Mouse (Mus musculus) monocyte, adult 5-6 weeks (primary cell): ENCODE measurements at regions not wholly inside any gene's neighbourhood (a gene's known extent, or its start where the extent isn't known, plus 50 kb on each side); places are given as distances from the start of the nearest gene placed in this dataset.

Source experiments
- ATAC-seq: fragments of 153-309, 156-312 bp; replicated peaks from 2 replicates; pipeline ENCODE4 v1.8.0; 2017; ENCODE audit warnings: mild to moderate bottlenecking; ENCODE audit not compliant: low TSS enrichment, insufficient number of reproducible peaks, severe bottlenecking, poor library complexity, low FRiP score

DNA sequence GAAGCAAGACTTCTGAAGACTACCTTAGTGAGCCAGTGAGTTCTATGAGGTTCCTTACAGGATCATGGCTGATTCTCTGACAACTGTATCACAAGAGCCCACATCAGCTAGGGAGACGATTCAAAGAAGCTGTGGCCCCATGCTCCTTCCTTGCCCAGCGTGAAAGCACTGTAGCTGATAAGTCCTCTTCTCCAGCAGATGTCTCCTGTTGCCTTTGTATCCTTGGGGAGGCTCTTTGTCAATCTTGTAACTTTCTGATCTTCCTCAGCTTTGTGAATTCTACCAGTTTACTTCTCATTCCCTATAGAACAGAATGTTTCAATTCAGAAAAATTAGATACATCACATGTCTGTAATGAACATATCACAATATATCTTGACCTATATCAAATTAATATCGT lies 584.0 kb upstream of the Tbl1xr1 start:
- no peak for ATAC-seq

DNA sequence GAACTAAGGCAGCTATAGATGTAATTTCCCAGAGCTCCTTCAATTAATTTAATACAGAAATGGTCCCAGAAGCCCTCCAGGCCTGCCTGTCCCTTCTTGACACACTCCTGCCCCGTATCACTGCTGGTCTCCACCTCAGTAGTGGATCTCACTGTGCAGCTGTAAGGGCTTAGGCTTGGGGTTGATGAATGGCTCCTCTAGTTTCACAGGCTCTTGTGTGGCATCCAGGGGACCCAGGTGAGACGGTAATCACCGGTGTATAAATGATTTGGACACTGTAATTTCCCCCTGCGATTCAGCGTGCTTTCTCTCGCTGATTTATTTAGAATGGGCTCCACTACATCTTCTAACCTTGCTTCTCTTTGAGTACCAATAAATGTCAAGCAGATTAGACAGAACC lies 583.1 kb upstream of the Tbl1xr1 start:
- ATAC-seq: no peak

DNA sequence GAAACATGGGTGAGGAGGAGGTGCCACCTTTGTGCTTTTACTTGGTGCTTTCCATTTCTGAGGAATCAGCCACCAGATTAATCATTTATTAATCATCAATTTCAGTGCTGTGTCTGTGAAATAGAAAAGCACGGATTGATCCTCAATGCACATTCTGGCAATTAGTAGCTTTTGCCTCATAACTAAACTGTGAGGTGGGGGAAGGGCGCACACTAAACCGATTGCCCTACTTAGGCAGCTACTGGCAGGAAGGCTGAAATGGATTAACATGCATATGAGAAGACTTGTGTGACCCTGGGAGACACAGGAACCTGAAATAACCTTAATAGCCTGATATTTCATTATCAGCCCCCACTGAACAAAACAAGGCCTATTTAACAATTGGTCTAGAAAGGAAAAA lies 581.5 kb upstream of the Tbl1xr1 start:
- ATAC-seq: no peak

DNA sequence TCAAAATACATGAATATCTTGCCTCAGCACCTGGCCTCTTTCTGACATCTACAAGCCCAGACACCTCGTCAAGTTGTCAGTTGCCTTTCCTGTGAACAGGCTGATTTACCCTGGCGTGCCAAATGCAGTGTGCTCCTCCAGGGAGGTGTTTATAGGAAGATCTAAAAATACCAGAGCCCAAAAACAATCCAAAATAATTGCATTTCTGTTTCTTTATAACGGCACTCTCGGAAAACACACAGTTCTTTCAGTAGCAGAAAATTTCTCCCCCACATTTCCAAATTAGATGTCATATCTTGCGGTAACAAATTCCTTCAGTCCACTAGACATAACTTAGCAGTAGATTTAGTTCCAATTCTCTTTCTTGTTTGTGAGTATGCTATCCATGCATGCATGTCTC lies 580.8 kb upstream of the Tbl1xr1 start:
- ATAC-seq: no peak

DNA sequence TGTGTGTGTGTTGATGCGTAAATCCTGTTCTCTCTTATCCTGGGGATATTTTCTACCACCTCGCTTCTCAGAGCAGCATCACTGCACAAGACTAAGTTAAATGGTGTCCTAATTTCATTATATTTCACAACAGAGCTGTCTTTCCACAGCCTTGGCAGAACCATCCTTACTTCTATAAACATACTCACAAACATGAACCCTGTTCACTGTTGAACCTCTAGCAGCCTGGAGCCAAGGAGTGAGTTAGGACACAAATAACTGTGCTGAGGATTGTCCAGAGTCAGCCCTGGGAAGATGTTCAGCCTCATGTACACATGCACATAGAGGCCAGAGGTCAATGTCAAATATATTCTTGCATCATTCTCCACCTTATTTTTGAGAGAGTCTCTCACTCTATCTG lies 580.3 kb upstream of the Tbl1xr1 start:
- ATAC-seq: no peak

DNA sequence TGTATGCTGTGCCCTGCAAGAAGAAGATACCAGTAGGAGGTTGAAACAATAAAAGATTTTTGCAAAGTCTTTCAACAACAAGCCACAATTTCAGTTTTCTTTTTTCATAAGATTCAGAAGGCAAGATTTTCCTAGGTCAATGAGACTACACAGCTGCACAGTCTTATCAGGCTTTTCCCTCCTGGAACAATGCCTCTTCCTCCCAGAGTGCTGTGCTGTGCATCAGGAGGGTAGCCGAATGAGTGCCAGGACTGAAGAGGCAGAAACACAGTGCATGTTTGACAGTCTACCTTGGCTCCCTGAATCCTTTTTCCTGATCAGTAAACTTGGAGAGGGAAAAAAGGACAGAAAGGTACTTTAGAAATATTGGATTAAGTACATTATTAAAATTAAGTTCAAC lies 579.4 kb upstream of the Tbl1xr1 start:
- ATAC-seq: no peak

DNA sequence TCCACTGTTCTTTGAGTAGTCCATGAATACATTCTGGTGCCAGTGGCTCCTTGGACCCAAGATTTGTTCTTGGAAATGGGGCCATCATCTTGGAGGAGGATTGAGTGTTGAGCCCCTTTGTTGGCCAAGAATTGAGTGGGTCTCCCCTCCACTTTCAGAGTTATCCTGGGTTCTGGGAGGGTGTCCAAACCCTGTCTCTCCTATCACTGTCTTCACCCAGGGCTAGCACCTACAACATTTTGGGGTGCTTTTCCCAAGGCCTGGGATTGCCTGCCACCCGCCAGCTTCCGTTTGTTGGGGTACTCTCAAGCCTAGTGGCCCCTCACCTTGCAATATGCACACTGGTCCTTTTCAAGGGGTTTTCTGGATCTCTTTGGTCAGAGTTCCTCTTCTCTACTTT lies 568.8 kb upstream of the Tbl1xr1 start:
- no peak for ATAC-seq

DNA sequence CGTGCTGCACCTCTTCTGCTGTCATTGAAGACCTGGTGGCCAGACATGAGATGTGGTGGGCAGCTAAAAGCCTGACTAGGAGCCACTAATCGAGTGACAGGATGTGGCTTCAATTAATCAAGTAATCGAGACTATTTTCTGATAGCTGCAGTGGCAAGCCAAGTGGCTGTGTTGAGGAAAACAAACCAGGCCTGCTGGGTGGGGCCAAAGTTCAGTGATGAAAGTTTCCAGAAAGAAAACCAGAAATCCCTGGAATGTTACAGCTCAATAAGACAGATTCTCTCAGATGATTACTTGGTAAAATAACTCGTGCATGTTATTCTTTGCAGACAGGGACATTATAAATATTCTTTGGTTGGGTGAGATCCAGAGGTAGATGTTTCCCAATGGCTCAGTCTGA lies 564.4 kb upstream of the Tbl1xr1 start:
- no peak for ATAC-seq

DNA sequence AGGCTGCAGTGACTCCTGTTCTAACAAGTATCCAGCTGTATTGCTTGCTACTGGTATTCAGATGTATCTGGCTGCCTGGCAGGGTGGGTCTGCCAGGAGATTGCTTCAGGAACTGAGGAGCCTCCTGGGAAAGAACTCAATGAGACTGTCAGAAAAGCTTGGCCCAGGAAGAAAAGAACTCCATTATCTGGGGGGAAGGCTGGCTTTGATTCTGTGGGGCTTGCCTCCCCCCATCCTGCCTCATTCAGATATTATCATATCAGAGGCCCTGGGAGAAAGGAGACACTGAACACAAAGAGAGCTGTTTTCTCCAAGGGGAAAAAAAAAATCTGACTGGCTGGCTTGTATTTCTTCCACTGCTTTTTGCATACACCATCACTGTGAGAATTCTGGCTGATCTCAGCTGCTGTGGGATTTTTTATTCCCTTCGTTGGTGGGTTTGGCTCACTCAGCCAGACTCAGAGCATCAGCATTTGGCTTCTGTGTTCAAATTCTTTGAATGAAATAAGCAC lies 552.0 kb upstream of the Tbl1xr1 start:
- ATAC-seq: no peak

DNA sequence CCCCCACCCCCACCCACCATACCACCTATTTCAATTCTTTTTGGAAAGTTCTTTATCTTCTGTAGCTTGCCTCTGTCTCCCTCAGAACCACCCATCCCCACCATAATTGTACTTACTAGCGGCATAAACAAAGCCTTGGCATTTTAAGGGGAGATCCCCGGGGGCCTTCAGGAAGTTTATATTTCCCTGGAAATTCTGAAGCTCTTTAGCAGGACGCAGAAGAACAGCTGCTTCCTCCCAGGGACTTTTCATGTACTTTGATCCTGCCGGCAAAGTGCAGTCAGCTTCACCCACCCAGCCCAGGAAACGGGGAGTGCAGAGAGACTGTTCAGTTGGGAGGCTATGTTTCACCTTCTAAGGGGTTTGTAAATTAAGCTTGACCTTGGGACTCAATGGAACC lies 545.6 kb upstream of the Tbl1xr1 start:
- no peak for ATAC-seq

DNA sequence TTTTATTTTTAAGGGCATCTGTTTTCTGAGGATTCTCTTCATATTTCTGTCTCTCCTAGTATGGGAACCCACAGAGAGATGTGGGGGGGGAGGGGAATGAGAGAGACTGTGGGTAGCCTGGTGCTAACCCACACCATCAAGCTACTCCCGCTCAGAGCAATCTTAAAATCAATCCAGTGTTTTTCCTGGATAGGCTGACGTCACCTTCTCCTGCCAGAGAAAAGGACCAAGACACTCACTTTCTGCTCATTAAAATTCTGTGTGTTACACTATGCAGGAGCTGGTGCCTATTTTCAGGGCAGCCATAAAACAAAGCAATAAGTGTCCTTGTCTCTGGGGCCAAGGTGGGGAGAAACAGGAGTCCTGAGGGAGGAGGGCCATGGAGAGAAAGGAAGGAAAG lies 537.3 kb upstream of the Tbl1xr1 start:
- no peak for ATAC-seq

DNA sequence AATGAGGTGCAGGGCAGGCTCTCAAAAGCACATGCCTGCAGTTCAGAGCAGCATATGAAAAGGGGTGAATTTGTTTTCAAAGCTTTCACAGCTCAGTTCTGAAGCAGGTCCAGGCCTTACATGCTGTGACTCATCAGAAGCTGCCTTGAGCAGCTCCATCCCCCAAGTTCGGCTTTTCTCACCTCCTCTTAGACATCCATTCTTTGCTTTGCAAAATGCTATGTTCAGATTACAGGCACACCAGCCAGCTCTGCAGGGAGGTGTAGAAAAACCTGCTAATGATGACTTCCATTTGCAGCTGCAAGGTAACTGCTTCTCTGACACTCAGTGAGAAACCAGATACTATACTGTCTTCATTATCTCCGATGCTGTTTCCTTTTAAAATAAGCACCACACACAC lies 532.0 kb upstream of the Tbl1xr1 start:
- no peak for ATAC-seq

DNA sequence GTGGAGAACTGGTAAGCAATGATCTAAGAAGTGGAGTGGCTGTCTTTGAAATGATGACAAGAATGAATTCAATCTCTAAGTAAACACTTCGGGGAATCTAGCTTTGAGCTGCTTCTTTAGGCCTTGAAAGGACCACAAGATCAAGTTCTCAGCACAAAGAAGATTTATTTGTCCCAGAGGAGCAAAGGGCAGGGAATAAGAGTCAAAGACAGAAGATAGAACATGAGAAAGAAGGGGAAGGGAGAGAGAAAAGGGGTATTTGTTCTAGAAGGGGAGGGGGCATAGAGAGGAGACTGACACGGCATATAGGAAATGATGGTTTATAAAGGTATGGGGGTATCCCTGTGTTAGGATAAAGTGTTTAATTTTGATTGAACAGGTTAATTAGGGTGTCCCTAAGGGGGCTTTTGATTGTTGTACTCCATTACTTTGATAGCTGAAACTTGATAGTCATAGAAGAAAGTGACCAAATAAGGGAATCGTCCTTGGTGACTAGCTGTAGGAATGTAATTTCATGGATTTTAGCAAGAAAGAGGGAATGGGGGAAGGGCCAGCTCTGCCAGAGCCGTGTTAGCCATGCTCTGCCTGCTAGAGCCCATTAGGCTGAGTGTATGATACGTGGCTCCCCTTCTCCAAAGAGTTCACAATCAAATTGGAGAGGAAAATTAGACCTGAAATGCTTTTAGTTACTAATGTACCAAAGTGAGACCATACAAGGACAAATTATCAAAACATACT lies 531.1 kb upstream of the Tbl1xr1 start:
- ATAC-seq: no peak

DNA sequence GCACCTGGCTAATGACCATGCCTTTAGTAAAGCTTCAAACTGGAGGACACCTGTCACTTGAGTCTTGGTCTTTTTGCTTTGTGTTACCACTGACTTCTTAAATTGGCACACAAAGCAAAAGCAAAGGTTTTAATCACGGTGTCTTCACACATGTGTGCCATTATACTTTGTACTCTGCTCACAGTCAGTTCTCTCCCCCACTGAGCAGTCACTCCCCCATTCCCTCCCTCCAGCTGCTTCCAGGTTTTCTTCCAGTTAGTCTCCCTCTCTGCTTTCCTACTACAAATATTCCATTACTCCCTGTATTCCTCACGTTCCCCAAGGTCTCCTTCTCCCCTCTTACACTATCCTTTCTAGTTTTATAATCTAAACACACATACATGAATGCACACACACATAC lies 530.0 kb upstream of the Tbl1xr1 start:
- ATAC-seq: no peak

DNA sequence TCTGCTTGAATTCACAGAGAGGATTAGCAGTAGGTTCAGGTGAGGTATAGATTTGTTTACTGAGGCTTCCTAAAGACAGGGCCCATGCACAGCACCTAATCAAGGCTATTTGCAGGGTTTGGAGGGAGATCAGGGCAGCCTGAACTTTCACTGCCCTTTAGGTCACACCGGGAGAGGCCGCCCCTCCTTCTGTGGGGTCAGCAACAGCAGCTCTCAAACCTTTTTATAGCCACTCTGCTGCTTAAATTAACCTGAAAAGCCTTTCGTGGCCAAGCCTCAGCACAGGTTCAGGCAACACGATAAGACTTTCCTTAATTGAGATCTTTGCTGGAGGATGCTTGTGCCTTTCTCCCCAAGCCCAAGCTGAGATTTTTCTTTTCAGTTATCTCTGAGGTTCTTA lies 526.8 kb upstream of the Tbl1xr1 start:
- no peak for ATAC-seq

DNA sequence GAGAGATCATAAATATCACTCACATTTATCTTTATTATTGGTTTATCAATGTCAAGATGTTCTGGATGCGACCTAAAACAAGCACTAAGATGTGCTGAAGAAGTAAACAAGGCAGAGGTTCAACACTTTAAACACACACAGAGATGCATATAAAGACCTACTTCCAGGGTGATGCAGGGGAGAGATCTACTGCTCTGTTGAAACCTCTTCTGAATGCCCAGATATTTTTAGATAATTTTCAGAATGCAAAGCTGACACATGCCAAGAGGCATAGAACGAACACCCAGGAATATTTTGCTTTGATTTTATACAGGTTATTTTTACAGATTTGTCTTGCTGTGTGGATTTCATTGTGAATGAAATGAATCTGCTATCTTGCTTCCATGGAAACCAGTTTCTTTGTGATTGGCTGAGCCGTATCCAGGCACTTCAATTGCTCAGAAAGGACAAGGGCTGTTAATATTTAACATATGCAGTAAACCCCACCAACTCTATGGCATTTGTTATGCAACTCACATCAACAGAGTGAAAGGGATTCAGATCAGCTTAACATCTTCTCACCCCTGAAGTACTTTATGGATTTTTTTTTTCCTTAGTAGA lies 523.2 kb upstream of the Tbl1xr1 start:
- no peak for ATAC-seq

DNA sequence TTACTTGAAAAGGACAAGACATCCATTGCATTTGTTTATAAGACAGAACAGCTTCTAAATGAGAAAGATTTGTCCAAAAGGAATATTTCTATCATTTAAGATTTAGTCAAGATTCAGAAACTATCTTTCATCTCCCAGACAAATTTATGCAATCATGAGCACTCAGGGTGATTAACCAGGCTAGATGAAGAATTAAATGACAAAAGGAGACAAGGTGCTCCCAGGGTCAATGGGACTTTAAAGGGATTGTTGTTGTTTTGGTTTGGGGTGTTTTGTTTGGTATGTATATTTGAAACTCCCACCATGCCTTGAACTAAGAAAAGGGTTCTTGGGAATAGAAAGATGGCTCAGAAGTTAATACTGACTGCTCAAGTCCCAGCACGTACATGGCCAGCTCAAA lies 522.6 kb upstream of the Tbl1xr1 start:
- no peak for ATAC-seq

DNA sequence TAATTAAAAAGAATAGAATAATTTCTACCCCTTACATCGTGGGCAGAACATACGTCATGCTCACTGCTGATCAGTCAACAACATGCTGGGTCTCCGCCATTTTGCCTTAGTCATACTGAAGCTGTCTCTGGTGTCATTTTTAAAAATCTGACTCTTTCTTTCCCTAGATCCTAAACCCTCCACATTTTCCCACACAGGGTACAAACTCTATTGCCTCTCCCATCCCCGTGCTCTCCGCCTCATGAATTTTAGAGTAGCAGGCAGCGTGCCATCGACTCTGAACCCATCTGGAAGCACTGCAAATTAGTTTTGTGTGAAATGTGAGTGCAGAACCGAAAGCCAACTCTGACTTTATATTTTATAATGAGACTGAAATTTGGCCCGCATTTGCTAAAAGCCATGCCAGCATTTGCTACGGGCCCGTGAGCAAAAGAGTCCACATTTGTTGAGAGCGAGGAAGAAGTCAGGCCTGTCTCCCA lies 518.5 kb upstream of the Tbl1xr1 start:
- no peak for ATAC-seq

DNA sequence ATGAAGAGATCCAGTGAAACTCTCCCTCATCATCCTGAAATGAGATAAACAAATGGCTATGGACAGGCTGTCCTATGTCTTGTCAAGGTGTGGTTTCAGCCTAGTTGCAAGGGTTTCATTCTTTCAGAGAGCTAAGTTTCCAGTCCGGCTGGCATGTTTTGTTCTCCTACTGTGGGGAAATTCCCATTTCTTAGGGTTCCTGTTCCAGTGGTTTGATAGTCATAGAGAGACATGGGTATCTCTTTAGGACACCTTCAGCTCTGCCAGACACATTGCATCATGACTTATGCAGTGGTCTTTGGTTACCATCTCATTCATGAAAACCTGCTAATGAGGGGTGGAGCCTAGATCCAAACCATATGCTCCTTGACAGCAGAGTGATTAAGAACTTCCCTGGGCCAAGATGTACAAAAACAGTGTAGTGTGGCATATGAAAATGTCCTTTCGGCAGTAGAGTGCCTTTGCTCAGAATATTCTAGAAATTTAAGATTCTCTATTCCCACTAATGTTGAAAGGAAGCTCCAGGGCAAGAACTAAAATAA lies 513.6 kb upstream of the Tbl1xr1 start:
- ATAC-seq: no peak

DNA sequence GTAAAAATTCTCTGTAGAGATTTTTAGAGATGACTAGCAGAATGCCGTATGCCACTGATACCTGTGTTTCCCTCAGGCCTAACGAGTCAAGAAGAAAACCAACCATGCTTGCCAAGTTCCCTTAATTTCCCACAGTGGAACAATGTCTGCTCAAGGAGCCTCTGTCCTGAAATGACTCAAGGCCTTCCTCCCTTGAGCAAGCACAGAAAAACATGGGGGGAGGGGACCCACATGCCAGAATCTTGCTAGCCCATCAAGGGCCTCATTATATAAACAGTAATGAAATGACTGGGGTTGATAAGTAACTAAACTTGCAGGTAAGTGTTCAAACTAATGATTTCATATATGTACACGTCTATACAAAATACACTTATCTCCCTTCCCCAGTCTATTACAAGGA lies 513.0 kb upstream of the Tbl1xr1 start:
- ATAC-seq: no peak
